8 mouse cellular contexts compared by ENCODE assay signal in genomic region chr6:37442781-37443180, GRCm38 (mm10). TPM values are rescaled to one million over a fixed set of nuclear protein-coding genes. Genes with fewer than 3 reads are reported as not detected.
DNase-seq lines count a peak whose midpoint lies in the region; ATAC-seq and TF ChIP-seq lines count a peak whose summit lies in the region.

No protein-coding gene starts in this region.

- H3K9me3 ChIP-seq in erythroblast, embryonic 14.5 days (ENCODE audit: control insufficient read depth, low read length): no peaks in the 10 kb centered on the region
- peaks cover 4% of the 10 kb centered on the region for H3K9me3 ChIP-seq in CH12.LX (replicated peaks; ENCODE audit: low read length)
- H3K9me3 ChIP-seq in forebrain, embryonic 14.5 days (replicated peaks; ENCODE audit: control insufficient read depth, low read length): no peaks in the 10 kb centered on the region
- H3K9me3 ChIP-seq in liver, embryonic 13.5 days (replicated peaks): no peaks in the 10 kb centered on the region

- H3K27ac ChIP-seq in CH12.LX (ENCODE audit: insufficient read depth, low read depth): no peak overlapping the region
- no peak overlapping the region for H3K27ac ChIP-seq in forebrain, embryonic 14.5 days (ENCODE audit: low read depth, low read length)
- H3K27ac ChIP-seq in liver, embryonic 13.5 days: no peak overlapping the region

- TF ChIP-seq CTCF in CH12.LX (conservative IDR thresholded peaks at IDR 0.05 in 1 of 2, IDR thresholded peaks at IDR 0.05 in 1 of 2; ENCODE audit: low read depth in 2 of 2, low read length in 2 of 2): no peak

- H3K4me1 ChIP-seq in erythroblast, embryonic 14.5 days (ENCODE audit: control insufficient read depth): peaks cover 25% of the 10 kb centered on the region
- H3K4me1 ChIP-seq in CH12.LX (ENCODE audit: control insufficient read depth in 1 of 2, insufficient read depth in 2 of 2): peaks cover 0 to 33% of the 10 kb centered on the region in 2 experiments; a peak in 3 of 4 replicates
- H3K4me1 ChIP-seq in forebrain, embryonic 14.5 days (ENCODE audit: control insufficient read depth, insufficient read depth, low read length): 0 out of 2 replicates have a peak, but pooled peaks cover 3% of the 10 kb centered on the region
- peaks cover 27% of the 10 kb centered on the region for H3K4me1 ChIP-seq in liver, embryonic 13.5 days (replicated peaks)

- WGBS in forebrain, embryonic 14.5 days: 52% methylated on average over 4 of the region's 4 CpGs
- 44% methylated on average over 4 of the region's 4 CpGs for WGBS in liver, embryonic 13.5 days (ENCODE audit: insufficient replicate concordance)

- no peak for DNase-seq in CH12.LX (ENCODE audit: extremely low read depth)
- DNase-seq in forebrain, embryonic 14.5 days (ENCODE audit: low spot score): no peak
- no peak for DNase-seq in liver, embryonic 13.5 days
- no peak for DNase-seq in left cerebral cortex, adult 9 months (ENCODE audit: low spot score in 2 of 2)

- no peak for TF ChIP-seq EP300 in CH12.LX (IDR thresholded peaks at IDR 0.05; ENCODE audit: low read length)

- no peaks in the 10 kb centered on the region for H3K36me3 ChIP-seq in erythroblast, embryonic 14.5 days (ENCODE audit: control insufficient read depth)
- H3K36me3 ChIP-seq in CH12.LX (replicated peaks in 1 of 2; ENCODE audit: control insufficient read depth in 1 of 2, insufficient read depth in 1 of 2, low read length in 1 of 2): peaks cover 0 to 5% of the 10 kb centered on the region in 2 experiments
- H3K36me3 ChIP-seq in forebrain, embryonic 14.5 days (ENCODE audit: control insufficient read depth, insufficient read depth, low read length): no peaks in the 10 kb centered on the region
- no peaks in the 10 kb centered on the region for H3K36me3 ChIP-seq in liver, embryonic 13.5 days

- peaks cover 39% of the 10 kb centered on the region for H3K79me2 ChIP-seq in CH12.LX (replicated peaks; ENCODE audit: control insufficient read depth, extremely low read depth, insufficient read depth, poor library complexity, severe bottlenecking)

- H3K27me3 ChIP-seq in erythroblast, embryonic 14.5 days (ENCODE audit: control insufficient read depth): peaks cover 13% of the 10 kb centered on the region
- H3K27me3 ChIP-seq in CH12.LX (replicated peaks): no peaks in the 10 kb centered on the region
- H3K27me3 ChIP-seq in forebrain, embryonic 14.5 days (replicated peaks; ENCODE audit: control insufficient read depth, insufficient read depth, low read length): no peaks in the 10 kb centered on the region
- H3K27me3 ChIP-seq in liver, embryonic 13.5 days: no peaks in the 10 kb centered on the region

- no peak for ATAC-seq in erythroblast, adult 5-6 weeks (replicated peaks; ENCODE audit: low FRiP score, poor library complexity, severe bottlenecking)
- ATAC-seq in forebrain, embryonic 14.5 days: no peak
- ATAC-seq in liver, embryonic 13.5 days (ENCODE audit: low read depth): no peak
- no peak for ATAC-seq in erythroid progenitor cell, adult 5-6 weeks (replicated peaks; ENCODE audit: low FRiP score, poor library complexity, severe bottlenecking)
- ATAC-seq in CD4-positive, CD25-positive, alpha-beta regulatory T cell, adult 4 months: no peak

- dilution Hi-C loops in CH12.LX (cut with MboI; ENCODE audit: extremely low pct_ligation_motif_present, extremely low pct_unique_long_range_greater_than_20kb, low sequenced_read_pairs): no loop called here

- H3K9ac ChIP-seq in CH12.LX (ENCODE audit: insufficient read depth, low read depth): peak overlapping the region; percentile 87
- H3K9ac ChIP-seq in forebrain, embryonic 14.5 days (ENCODE audit: low read length): peak overlapping the region; percentile 59
- H3K9ac ChIP-seq in liver, embryonic 13.5 days: peak overlapping the region; percentile 66

- peak overlapping the region; percentile 76 for H3K4me3 ChIP-seq in erythroblast, embryonic 14.5 days (replicated peaks)
- peak overlapping the region; percentile 60 to 95 (median 73) for H3K4me3 ChIP-seq in CH12.LX (replicated peaks in 1 of 3; ENCODE audit: low read depth in 2 of 3, low read length in 2 of 3, poor library complexity in 1 of 3)
- H3K4me3 ChIP-seq in forebrain, embryonic 14.5 days (ENCODE audit: low read depth, low read length): peak overlapping the region; percentile 78
- peak overlapping the region; percentile 83 for H3K4me3 ChIP-seq in liver, embryonic 13.5 days (replicated peaks)

- H3K4me2 ChIP-seq in CH12.LX (ENCODE audit: insufficient read depth, low read depth, poor library complexity, severe bottlenecking): peak overlapping the region; percentile 80
- peak overlapping the region; percentile 62 for H3K4me2 ChIP-seq in forebrain, embryonic 14.5 days (ENCODE audit: low read length)
- H3K4me2 ChIP-seq in liver, embryonic 13.5 days: peak overlapping the region; percentile 89

- TF ChIP-seq POLR2A in CH12.LX (IDR thresholded peaks at IDR 0.05; ENCODE audit: low read depth, low read length): no peak

- in situ Hi-C loops in CH12.LX (cut with MboI; ENCODE audit: low pct_ligation_motif_present, low pct_unique_long_range_greater_than_20kb, low sequenced_read_pairs): loop anchor here (5.0 to 10.0 kb wide), 3 partner anchors 85 to 388 kb away; no protein-coding TSS in a partner anchor

- TF ChIP-seq RAD21 in CH12.LX (IDR thresholded peaks at IDR 0.05; ENCODE audit: low read depth, low read length): no peak

TF ChIP-seq in CH12.LX, 34 proteins besides CTCF, POLR2A, EP300 and RAD21:
- TF ChIP-seq MXI1 (IDR thresholded peaks at IDR 0.05; ENCODE audit: low read depth, low read length) (0 out of 2 replicates have a peak, but pooled peaks have one; percentile 14), TBP (conservative IDR thresholded peaks at IDR 0.05; ENCODE audit: low read depth, low read length) (no peak), IRF4 (IDR thresholded peaks at IDR 0.05; ENCODE audit: low read depth, low read length) (peak; percentile 37; the same call in 1 of the 2 replicates), MYC (IDR thresholded peaks at IDR 0.05; ENCODE audit: low read depth, low read length) (no peak), TCF12 (IDR thresholded peaks at IDR 0.05; ENCODE audit: low read depth, low read length) (0 out of 2 replicates have a peak, but pooled peaks have one; percentile 11)

RNA-seq across cellular contexts. Expression of gene Creb3l2, which starts 0.8 kb away (rescaled TPM):
- polyA plus RNA-seq in erythroblast, embryonic 14.5 days (2012): under 0.01 and 0.01 TPM in 2 replicates
- 2.5 and 2.9 TPM in 2 replicates for total RNA-seq in erythroblast, adult 5-6 weeks (2015; ENCODE audit: low replicate concordance)
- total RNA-seq in erythroblast, adult 5-6 weeks (2017; ENCODE audit: low replicate concordance): 0.70 and 1.1 TPM in 2 replicates
- total RNA-seq in CH12.LX (2012; rRNA removed) (7.0 and 8.7 TPM in 2 replicates), CH12.LX (2014; rRNA removed) (1.3 and 1.5 TPM in 2 replicates)
- 6.6 and 8.5 TPM in 2 replicates for polyA plus RNA-seq in CH12.LX (2012; ENCODE audit: insufficient read length, low read depth)
- polyA plus RNA-seq in forebrain, embryonic 14.5 days (2014; fragmentation: Nextera tagmentation; extraction: Ambion mirVana): 2.4 and 2.9 TPM in 2 replicates
- polyA plus RNA-seq in liver, embryonic 13.5 days (2015; fragmentation: Nextera tagmentation; extraction: Ambion mirVana): 2.7 TPM in 2 replicates
- 1.7 and 4.7 TPM in 2 replicates for total RNA-seq in erythroid progenitor cell, adult 5-6 weeks (2015; ENCODE audit: low replicate concordance)
- 0.38 and 1.4 TPM in 2 replicates for total RNA-seq in erythroid progenitor cell, adult 5-6 weeks (2017; ENCODE audit: low replicate concordance)
- polyA plus RNA-seq in CD4-positive, CD25-positive, alpha-beta regulatory T cell, adult 4 months (2017; shearing (Covaris generic)): 1 to 10 TPM; 3.2 to 3.3 TPM
